16 mouse cellular contexts compared by ENCODE assay signal in the genomic region with DNA sequence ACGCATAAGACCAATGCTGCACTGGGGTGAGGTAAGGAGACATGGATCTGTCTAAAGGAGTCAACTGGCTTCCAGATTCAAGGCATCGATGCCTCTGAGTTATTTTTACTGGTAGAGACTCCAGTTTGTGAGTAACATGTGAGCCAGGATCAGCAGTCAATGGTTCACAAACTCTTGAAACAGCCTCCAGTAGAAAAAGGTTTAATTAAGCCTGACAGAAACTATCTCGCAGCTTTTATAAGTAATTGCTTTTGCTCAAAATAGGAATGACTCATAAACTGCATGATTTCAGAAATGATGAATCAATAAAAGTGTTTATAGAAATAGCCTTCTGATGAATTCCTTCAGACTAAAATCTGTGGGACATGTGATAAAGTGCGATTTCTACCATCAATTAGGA.
"Had no signal": no experiment of that assay in that cellular context is flagged by ENCODE, and none has a peak within 500 bp of the region (broad histone marks: within the 10 kb centered on the region; RNA-seq: fewer than 3 reads in every experiment).

No protein-coding gene starts in this region.

- H3K4me1 ChIP-seq: intestine, embryonic 15.5 days had no signal

- H3K36me3 ChIP-seq: intestine, embryonic 15.5 days; liver, embryonic 13.5 days had no signal

- H3K4me2 ChIP-seq: intestine, embryonic 15.5 days; liver, embryonic 13.5 days; midbrain, embryonic 11.5 days had no signal

- ATAC-seq: intestine, embryonic 15.5 days had no signal

- H3K9me3 ChIP-seq: intestine, embryonic 15.5 days; liver, embryonic 13.5 days had no signal

- H3K27me3 ChIP-seq: intestine, embryonic 15.5 days; liver, embryonic 13.5 days had no signal

- H3K9ac ChIP-seq: intestine, embryonic 15.5 days; liver, embryonic 13.5 days had no signal

- DNase-seq: kidney, adult 11 months; kidney, adult 8-10 months; kidney, postnatal 10 days; kidney, postnatal 4 days; layer of hippocampus, adult 9-11 months; liver, embryonic 13.5 days; lung, adult 2 months; lung, postnatal 14 days; lung, postnatal 4 days; midbrain, embryonic 14.5 days; right cerebral cortex, postnatal 14 days; right cerebral cortex, postnatal 4 days; thymus, postnatal 25 days had no signal

- H3K27ac ChIP-seq: intestine, embryonic 15.5 days; liver, embryonic 13.5 days; stomach, postnatal 0 days had no signal

- H3K4me3 ChIP-seq: intestine, embryonic 15.5 days; liver, embryonic 13.5 days had no signal
